Mouse (Mus musculus) limb, embryonic 12.5 days (tissue): ENCODE results near the gene Trmt10b. TPM values are rescaled to one million over a fixed set of nuclear protein-coding genes. Genes with fewer than 3 reads are reported as not detected.

Experiments
- ATAC-seq: fragments of 200-750 bp; cut with Nextera tagmentation; 2 replicates; pipeline ENCODE4 v1.8.0; 2017; ENCODE audit warnings: low read depth, moderate TSS enrichment; ENCODE audit not compliant: insufficient number of reproducible peaks, insufficient read depth, low FRiP score, low TSS enrichment
- H3K27ac ChIP-seq: fragments of 300-500 bp; sonication (generic); 2 replicates; pipeline ENCODE4 v1.5.1; 2016; ENCODE audit warnings: mild to moderate bottlenecking, moderate library complexity
- H3K27me3 ChIP-seq: fragments of 300-500 bp; sonication (generic); 2 replicates; pipeline ENCODE4 v1.6.1; 2016; ENCODE audit warnings: mild to moderate bottlenecking, moderate library complexity
- H3K36me3 ChIP-seq: fragments of 300-500 bp; sonication (generic); 2 replicates; pipeline ENCODE4 v1.6.1; 2016; ENCODE audit warnings: mild to moderate bottlenecking, moderate library complexity
- H3K4me1 ChIP-seq: fragments of 300-500 bp; sonication (generic); replicated peaks from 2 replicates; pipeline ENCODE4 v1.6.1; 2016
- H3K4me2 ChIP-seq: fragments of 300-500 bp; sonication (generic); 2 replicates; pipeline ENCODE4 v1.6.1; 2016; ENCODE audit warnings: mild to moderate bottlenecking, moderate library complexity
- H3K4me3 ChIP-seq: fragments of 300-500 bp; sonication (generic); replicated peaks from 2 replicates; pipeline ENCODE4 v1.5.1; 2016; ENCODE audit warnings: mild to moderate bottlenecking
- H3K9ac ChIP-seq: fragments of 300-500 bp; sonication (generic); replicated peaks from 2 replicates; pipeline ENCODE4 v1.6.1; 2016; ENCODE audit warnings: mild to moderate bottlenecking, moderate library complexity
- H3K9me3 ChIP-seq: fragments of 300-500 bp; sonication (generic); 2 replicates; pipeline ENCODE4 v1.6.1; 2016; ENCODE audit warnings: mild to moderate bottlenecking, moderate library complexity
- WGBS: fragments of 180-500 bp; shearing (Covaris S2); methylation state at CpG from one replicate; pipeline ENCODE4 v1.1.7; 2016; 5-methylcytosine and 5-hydroxymethylcytosine counted together
- polyA plus RNA-seq: library from polyadenylated mRNA; unstranded; fragments of >200 nt; fragmentation: Nextera tagmentation; extraction: Ambion mirVana; gene quantifications from 2 replicates; pipeline ENCODE4 v1.2.1, GENCODE M21; 2016

The Trmt10b gene
- polyA plus RNA-seq, result 19.1 and 20.4 TPM in 2 replicates

- H3K4me2 ChIP-seq, result peak within 1 kb of the TSS; percentile 70
- peaks cover 7% of the 10 kb centered on the region; the same call in 1 of the 2 replicates for H3K4me1 ChIP-seq
- no peak within 1 kb of the TSS for H3K27ac ChIP-seq
- peak within 1 kb of the TSS; percentile 56 for H3K9ac ChIP-seq
- no peaks in the 10 kb centered on the region for H3K9me3 ChIP-seq
- peaks cover 17% of the 10 kb centered on the region for H3K36me3 ChIP-seq
- H3K4me3 ChIP-seq, result peak within 1 kb of the TSS; percentile 63
- WGBS, result 20% methylated on average over 27 of the region's 27 CpGs
- peak; percentile 84 for ATAC-seq
- no peaks in the 10 kb centered on the region for H3K27me3 ChIP-seq
These were observed at the start of gene Trmt10b for GRCm38 (mm10) chr4:45296662-45297564. TSS of gene Trmt10b (plus strand) at chr4:45297127.

GRCm38 (mm10) chr4:45251265-45251664 is 45.7 kb upstream of the Trmt10b start:
- Histone ChIP-seq H3K4me3 (no peak overlapping the region), H3K27ac (no peak overlapping the region), H3K9me3 (no peaks in the 10 kb centered on the region), H3K4me1 (peaks cover 6% of the 10 kb centered on the region), H3K36me3 (no peaks in the 10 kb centered on the region; the same call in 1 of the 2 replicates), H3K9ac (no peak overlapping the region), H3K27me3 (no peaks in the 10 kb centered on the region), H3K4me2 (no peak overlapping the region)
- no peak for ATAC-seq
- 77% methylated on average over 8 of the region's 8 CpGs for WGBS

GRCm38 (mm10) chr4:45252861-45253262 is 44.1 kb upstream of the Trmt10b start:
- ATAC-seq, result no peak
- Histone ChIP-seq H3K4me3 (no peak overlapping the region), H3K27ac (no peak overlapping the region), H3K27me3 (no peaks in the 10 kb centered on the region), H3K4me2 (no peak overlapping the region), H3K9me3 (no peaks in the 10 kb centered on the region), H3K9ac (no peak overlapping the region), H3K36me3 (no peaks in the 10 kb centered on the region), H3K4me1 (peaks cover 6% of the 10 kb centered on the region)
- WGBS, result 37% methylated on average over 9 of the region's 9 CpGs

GRCm38 (mm10) chr4:45253839-45254601 is 42.9 kb upstream of the Trmt10b start:
- no peak for ATAC-seq
- Histone ChIP-seq H3K4me2 (no peak overlapping the region), H3K9ac (no peak overlapping the region), H3K36me3 (no peaks in the 10 kb centered on the region), H3K4me3 (no peak overlapping the region), H3K4me1 (peaks cover 6% of the 10 kb centered on the region), H3K9me3 (no peaks in the 10 kb centered on the region), H3K27me3 (no peaks in the 10 kb centered on the region), H3K27ac (no peak overlapping the region)
- 61% methylated on average over 11 of the region's 11 CpGs for WGBS

- Histone ChIP-seq H3K9ac (no peak overlapping the region), H3K4me1 (peaks cover 7% of the 10 kb centered on the region), H3K4me2 (no peak overlapping the region), H3K27ac (no peak overlapping the region), H3K36me3 (no peaks in the 10 kb centered on the region), H3K9me3 (no peaks in the 10 kb centered on the region), H3K4me3 (no peak overlapping the region), H3K27me3 (no peaks in the 10 kb centered on the region)
- ATAC-seq, result no peak
- WGBS, result 59% methylated on average over 4 of the region's 4 CpGs
These were observed 37.6 kb upstream of the Trmt10b start for GRCm38 (mm10) chr4:45259232-45259832.

GRCm38 (mm10) chr4:45261551-45261950 is 35.4 kb upstream of the Trmt10b start:
- no peak for ATAC-seq
- Histone ChIP-seq H3K9ac (no peak overlapping the region), H3K4me1 (peaks cover 6% of the 10 kb centered on the region), H3K4me3 (no peak overlapping the region), H3K9me3 (no peaks in the 10 kb centered on the region), H3K27me3 (no peaks in the 10 kb centered on the region), H3K36me3 (no peaks in the 10 kb centered on the region), H3K27ac (no peak overlapping the region), H3K4me2 (no peak overlapping the region)
- WGBS, result 89% methylated on average over 4 of the region's 4 CpGs

GRCm38 (mm10) chr4:45267883-45268282 is 29.0 kb upstream of the Trmt10b start:
- H3K27me3 ChIP-seq, result no peaks in the 10 kb centered on the region
- no peak overlapping the region for H3K27ac ChIP-seq
- no peaks in the 10 kb centered on the region for H3K9me3 ChIP-seq
- WGBS, result 77% methylated on average over 3 of the region's 3 CpGs
- peaks cover 8% of the 10 kb centered on the region for H3K4me1 ChIP-seq
- ATAC-seq, result no peak
- no peak overlapping the region for H3K9ac ChIP-seq
- H3K36me3 ChIP-seq, result no peaks in the 10 kb centered on the region
- H3K4me3 ChIP-seq, result no peak overlapping the region
- no peak overlapping the region for H3K4me2 ChIP-seq

- Histone ChIP-seq H3K9me3 (no peaks in the 10 kb centered on the region), H3K4me3 (no peak overlapping the region), H3K4me1 (peaks cover 8% of the 10 kb centered on the region), H3K27ac (no peak overlapping the region), H3K36me3 (no peaks in the 10 kb centered on the region), H3K9ac (no peak overlapping the region), H3K4me2 (no peak overlapping the region), H3K27me3 (no peaks in the 10 kb centered on the region)
- 80% methylated on average over 10 of the region's 10 CpGs for WGBS
- ATAC-seq, result peak; percentile 49
These were observed 25.9 kb upstream of the Trmt10b start for GRCm38 (mm10) chr4:45271041-45271452.

- Histone ChIP-seq H3K9ac (no peak overlapping the region), H3K4me2 (no peak overlapping the region), H3K4me3 (no peak overlapping the region), H3K27me3 (no peaks in the 10 kb centered on the region), H3K4me1 (peaks cover 8% of the 10 kb centered on the region), H3K36me3 (no peaks in the 10 kb centered on the region), H3K9me3 (no peaks in the 10 kb centered on the region), H3K27ac (no peak overlapping the region)
- ATAC-seq, result no peak
- WGBS, result 79% methylated on average over 8 of the region's 8 CpGs
These were observed 21.2 kb upstream of the Trmt10b start for GRCm38 (mm10) chr4:45275770-45276169.

GRCm38 (mm10) chr4:45279292-45279691 is 17.6 kb upstream of the Trmt10b start:
- Histone ChIP-seq H3K4me1 (no peaks in the 10 kb centered on the region), H3K9ac (0 out of 2 replicates have a peak overlapping the region, but pooled peaks have one; percentile 23), H3K27me3 (no peaks in the 10 kb centered on the region; the same call in 1 of the 2 replicates), H3K27ac (no peak overlapping the region), H3K9me3 (no peaks in the 10 kb centered on the region), H3K4me3 (no peak overlapping the region), H3K4me2 (no peak overlapping the region), H3K36me3 (no peaks in the 10 kb centered on the region)
- WGBS, result 65% methylated on average over 8 of the region's 8 CpGs
- no peak for ATAC-seq
